Mouse (Mus musculus): ENCODE results near the gene Ndufa7.
"Not testable (repeated sequence)": the region's sequence is repeated elsewhere in the genome, so short reads cannot be mapped to it uniquely, and the experiment has no call there.

The Ndufa7 gene

DNA sequence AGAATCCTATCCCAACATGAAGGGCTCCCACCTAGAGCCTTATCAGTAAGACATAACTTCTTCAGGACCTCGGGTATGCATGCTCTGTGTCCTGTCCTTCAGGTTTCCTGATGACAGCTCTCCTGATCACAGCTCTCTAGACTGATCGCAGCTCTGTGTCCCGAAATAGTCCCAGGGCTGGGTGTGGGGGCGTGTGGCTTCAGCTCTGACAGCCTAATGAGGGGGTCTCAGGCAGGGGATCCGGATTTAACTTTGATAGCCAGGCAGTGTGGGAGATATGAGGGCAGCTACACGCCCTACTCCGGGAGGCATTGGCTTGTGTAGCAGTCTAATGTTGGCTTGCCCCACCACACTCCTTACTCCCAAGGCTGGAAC lies 13.2 kb upstream of the Ndufa7 start:
- in situ Hi-C loops (cut with MboI, MseI): no loop called here

GRCm38 (mm10) chr17:33812475-33812874 lies 11.9 kb upstream of the Ndufa7 start:
- in situ Hi-C loops (cut with MboI, MseI): no loop called here

- in situ Hi-C loops (cut with MboI, MseI): no loop called here
Measured at GRCm38 (mm10) chr17:33812990-33813389, 11.4 kb upstream of the Ndufa7 start.

DNA sequence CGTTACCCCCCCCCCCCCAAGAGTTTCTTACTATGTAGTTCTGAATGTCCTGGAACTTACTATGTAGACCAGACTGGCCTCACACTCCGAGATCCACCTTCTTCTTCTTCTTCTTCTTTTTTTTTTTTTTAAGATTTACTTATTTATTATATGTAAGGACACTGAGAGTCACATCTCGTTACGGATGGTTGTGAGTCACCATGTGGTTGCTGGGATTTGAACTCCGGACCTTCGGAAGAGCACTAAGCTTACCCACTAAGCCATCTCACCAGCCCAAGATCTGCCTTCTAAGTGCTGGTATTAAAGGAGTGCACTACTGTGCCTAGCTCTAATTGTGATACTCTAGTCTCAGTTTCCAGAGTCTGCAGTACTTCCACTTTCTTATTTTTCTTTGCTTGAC lies 9.0 kb upstream of the Ndufa7 start:
- in situ Hi-C loops (cut with MboI, MseI): no loop called here

DNA sequence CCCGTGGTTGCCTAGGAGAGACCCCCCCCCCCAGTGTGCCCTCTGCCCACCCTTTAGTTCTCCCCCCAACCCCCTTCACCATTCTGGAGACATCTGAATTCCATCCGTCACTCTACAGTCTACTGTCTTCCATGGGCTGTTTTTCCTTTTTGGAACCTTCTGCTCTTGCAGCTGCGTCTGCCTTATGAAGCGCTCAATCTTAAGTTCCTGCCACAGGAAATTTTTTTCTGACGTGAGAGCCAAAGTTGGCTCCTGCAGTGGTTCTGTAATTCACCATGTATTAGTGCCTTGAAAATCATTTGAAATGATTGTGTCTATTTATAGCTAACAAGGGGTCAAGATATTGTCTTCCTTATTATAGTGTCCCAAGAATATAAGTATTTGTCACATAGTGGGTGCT lies 7.8 kb upstream of the Ndufa7 start:
- in situ Hi-C loops (cut with MboI, MseI): no loop called here

- in situ Hi-C loops (cut with MboI, MseI): no loop called here
Measured at GRCm38 (mm10) chr17:33817184-33817968, 7.0 kb upstream of the Ndufa7 start.

GRCm38 (mm10) chr17:33817969-33818643 lies 6.3 kb upstream of the Ndufa7 start:
- in situ Hi-C loops (cut with MboI, MseI): no loop called here

DNA sequence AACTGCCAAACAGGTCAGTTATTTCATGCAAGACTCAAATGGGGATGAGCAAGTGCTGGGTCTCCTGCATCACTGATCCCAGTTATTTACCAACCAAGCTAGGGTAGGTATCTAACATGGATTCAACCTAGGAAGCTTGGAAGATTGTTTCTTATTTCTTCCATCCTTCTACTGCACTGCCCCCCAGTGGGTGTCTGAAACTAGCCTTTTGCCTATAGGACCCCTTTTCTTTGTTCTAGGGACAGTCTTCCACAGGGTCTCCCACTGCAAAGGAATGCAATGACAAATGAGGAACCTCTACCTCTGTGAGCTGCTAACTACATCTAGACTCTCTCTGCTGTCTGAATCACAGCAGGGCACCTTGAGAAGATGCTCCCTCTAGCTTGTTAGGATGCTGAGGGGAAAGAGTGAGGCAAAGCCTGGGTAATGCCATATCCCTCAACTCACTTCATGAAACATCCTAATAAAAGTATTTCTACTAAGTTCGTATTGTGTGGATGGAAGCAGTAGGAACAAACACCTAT lies 1.9 kb upstream of the Ndufa7 start:
- in situ Hi-C loops (cut with MboI, MseI): no loop called here

- in situ Hi-C loops (cut with MboI, MseI): not testable (repeated sequence)
Measured at GRCm38 (mm10) chr17:33823171-33823570, 1.2 kb upstream of the Ndufa7 start.

DNA sequence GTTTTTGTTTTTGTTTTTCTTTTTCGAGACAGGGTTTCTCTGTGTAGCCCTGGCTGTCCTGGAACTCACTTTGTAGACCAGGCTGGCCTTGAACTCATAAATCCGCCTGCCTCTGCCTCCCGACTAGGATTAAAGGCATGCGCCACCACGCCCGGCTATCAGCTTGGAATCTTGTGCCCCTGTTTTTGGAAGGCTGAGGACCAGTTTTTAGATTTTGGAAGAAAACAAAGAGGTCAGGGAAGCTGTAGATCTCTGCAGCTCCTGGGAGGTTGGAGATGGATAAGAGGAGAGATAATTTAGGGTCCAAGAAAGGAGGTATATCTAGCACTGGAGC lies 592 bp downstream of the Ndufa7 start:
- in situ Hi-C loops (cut with MboI, MseI): not testable (repeated sequence)

- in situ Hi-C loops (cut with MboI, MseI): no loop called here
Measured at GRCm38 (mm10) chr17:33825462-33825861, 1.1 kb downstream of the Ndufa7 start.

- in situ Hi-C loops (cut with MboI, MseI): no loop called here
Measured at GRCm38 (mm10) chr17:33826850-33827249, 2.5 kb downstream of the Ndufa7 start.

GRCm38 (mm10) chr17:33828892-33829291 lies 4.5 kb downstream of the Ndufa7 start:
- in situ Hi-C loops (cut with MboI, MseI): no loop called here

DNA sequence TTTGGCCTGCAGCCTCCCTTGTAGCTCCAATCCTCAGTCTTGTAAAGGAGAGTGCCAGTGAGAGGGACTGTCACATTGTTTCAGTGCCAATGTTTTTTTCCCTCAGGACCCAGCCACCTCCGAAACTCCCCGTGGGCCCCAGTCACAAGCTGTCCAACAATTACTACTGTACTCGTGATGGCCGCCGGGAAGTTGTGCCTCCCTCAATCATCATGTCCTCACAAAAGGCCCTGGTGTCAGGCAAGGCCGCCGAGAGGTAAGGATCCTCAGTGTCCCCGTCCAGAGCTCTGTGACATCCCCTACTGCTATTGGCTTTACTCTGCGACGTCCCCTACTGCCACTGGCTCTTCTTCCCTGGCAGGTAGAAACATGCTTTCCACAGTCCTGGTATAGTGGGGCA lies 5.2 kb downstream of the Ndufa7 start:
- in situ Hi-C loops (cut with MboI, MseI): no loop called here

GRCm38 (mm10) chr17:33842966-33843795 lies 18.8 kb downstream of the Ndufa7 start, which contains the start of gene Cd320:
Gene Cd320 (plus strand): TSS chr17:33843091.
- in situ Hi-C loops (cut with MboI, MseI): no loop called here

- in situ Hi-C loops (cut with MboI, MseI): no loop called here
Measured at GRCm38 (mm10) chr17:33844196-33844595, 19.8 kb downstream of the Ndufa7 start.

- in situ Hi-C loops (cut with MboI, MseI): loop anchor here (5.0 kb wide), 1 partner anchor 34 kb away; no protein-coding TSS in a partner anchor
Measured at GRCm38 (mm10) chr17:33848139-33848538, 23.8 kb downstream of the Ndufa7 start.

DNA sequence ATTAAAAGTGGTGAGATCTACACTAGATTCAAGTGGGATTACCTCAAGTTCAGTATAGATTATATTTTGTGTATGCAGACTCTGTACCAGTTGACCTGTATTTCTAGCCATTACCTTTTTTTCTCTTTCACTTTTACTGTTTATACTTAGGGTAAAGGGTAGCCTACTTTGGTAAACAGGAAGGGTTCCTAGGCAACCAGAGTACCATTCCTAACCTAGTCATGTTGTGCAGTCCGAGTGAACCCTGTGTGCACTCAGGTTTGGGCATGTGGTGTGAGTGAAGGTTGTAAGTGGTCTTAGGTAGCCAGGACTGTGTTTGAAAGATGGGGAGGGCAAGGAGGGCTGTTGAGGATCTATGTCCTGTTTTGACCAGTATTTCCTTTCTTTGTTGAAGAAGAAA lies 27.0 kb downstream of the Ndufa7 start:
- in situ Hi-C loops (cut with MboI, MseI): no loop called here

GRCm38 (mm10) chr17:33857816-33858215 lies 33.4 kb downstream of the Ndufa7 start:
- in situ Hi-C loops (cut with MboI, MseI): no loop called here

DNA sequence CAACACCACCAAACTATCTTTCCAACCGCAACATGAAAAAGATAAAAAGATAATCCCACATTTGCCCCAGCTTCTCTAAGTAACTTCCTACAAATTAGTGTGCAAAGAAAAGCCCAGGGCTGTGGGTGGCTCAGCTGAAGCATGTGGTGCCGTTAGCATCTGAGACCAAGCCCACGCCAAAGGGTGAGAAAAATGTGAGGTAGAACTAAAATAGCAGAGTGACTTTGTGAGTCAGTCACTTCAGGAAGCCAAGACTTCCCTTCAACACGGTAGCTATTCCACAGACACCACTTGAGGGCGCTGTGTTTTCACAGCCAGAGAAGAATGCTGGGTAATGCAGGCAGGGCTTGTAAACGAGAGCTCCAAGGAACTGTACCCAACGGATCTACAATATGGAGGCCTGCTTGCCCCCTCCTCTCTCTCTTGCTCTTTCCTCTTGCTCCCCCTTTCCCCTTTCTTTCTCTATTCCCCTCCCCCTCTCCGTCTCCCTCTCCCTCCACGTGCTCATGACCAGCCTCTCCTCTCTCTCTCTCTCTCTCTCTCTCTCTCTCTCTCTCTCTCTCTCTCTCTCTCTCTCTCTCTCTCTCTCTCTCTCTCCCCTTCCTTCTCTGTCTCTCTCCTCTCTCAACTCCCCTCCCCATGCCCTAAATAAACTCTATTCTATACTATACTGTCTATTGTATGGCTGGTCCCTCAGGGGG lies 41.1 kb downstream of the Ndufa7 start:
- in situ Hi-C loops (cut with MboI, MseI): no loop called here

GRCm38 (mm10) chr17:33873537-33873936 lies 49.2 kb downstream of the Ndufa7 start, which contains the start of gene Gm7029:
Gene Gm7029 (plus strand): TSS chr17:33873837.
- in situ Hi-C loops (cut with MboI, MseI): loop anchor here (5.0 kb wide), 1 partner anchor 34 kb away; the partner anchor contains the start of genes Daxx and Platr17
